11 mouse cellular contexts compared by ENCODE assay signal in genomic region chr2:130058149-130058548, GRCm38 (mm10). TPM values are rescaled to one million over a fixed set of nuclear protein-coding genes. Genes with fewer than 3 reads are reported as not detected.
DNase-seq lines count a peak whose midpoint lies in the region; ATAC-seq and TF ChIP-seq lines count a peak whose summit lies in the region.
"Had no signal": no experiment of that assay in that cellular context is flagged by ENCODE, and none has a peak within 500 bp of the region (broad histone marks: within the 10 kb centered on the region; RNA-seq: fewer than 3 reads in every experiment).

No protein-coding gene starts in this region.

- no peak for TF ChIP-seq EP300 in heart, postnatal 0 days (IDR thresholded peaks at IDR 0.05; ENCODE audit: low read depth)

- DNase-seq in heart, postnatal 0 days (ENCODE audit: low spot score) = peak; percentile 68
- DNase-seq in heart, embryonic 10.5 days (ENCODE audit: low spot score) = no peak
- peak; percentile 80 for DNase-seq in midbrain, embryonic 14.5 days
- peak; percentile 41 for DNase-seq in embryo, embryonic 11 days
- DNase-seq in telencephalon, adult 2 months (ENCODE audit: low read depth, low spot score) = peak; percentile 68
- DNase-seq in heart, postnatal 4 days = no peak
- no peak for DNase-seq in left cerebral cortex, postnatal 36 days (ENCODE audit: low spot score in 2 of 2)
- DNase-seq: adrenal gland, postnatal 10 days had no signal

- no peaks in the 10 kb centered on the region for H3K36me3 ChIP-seq in heart, postnatal 0 days (replicated peaks; ENCODE audit: control insufficient read depth, insufficient read depth, low read length)
- no peaks in the 10 kb centered on the region for H3K36me3 ChIP-seq in heart, embryonic 10.5 days
- no peaks in the 10 kb centered on the region for H3K36me3 ChIP-seq in midbrain, embryonic 14.5 days (ENCODE audit: control insufficient read depth, insufficient read depth, low read length)
- no peaks in the 10 kb centered on the region for H3K36me3 ChIP-seq in midbrain, embryonic 15.5 days (replicated peaks)

- no peak for ATAC-seq in heart, postnatal 0 days (ENCODE audit: insufficient read depth, low read depth)
- ATAC-seq in midbrain, embryonic 14.5 days (ENCODE audit: low FRiP score, low TSS enrichment) = no peak
- no peak; the same call in 1 of the 2 replicates for ATAC-seq in midbrain, embryonic 15.5 days (replicated peaks)

- no peaks in the 10 kb centered on the region for H3K4me1 ChIP-seq in heart, postnatal 0 days (ENCODE audit: control insufficient read depth, insufficient read depth)
- H3K4me1 ChIP-seq in heart, embryonic 10.5 days = no peaks in the 10 kb centered on the region
- no peaks in the 10 kb centered on the region for H3K4me1 ChIP-seq in midbrain, embryonic 14.5 days (ENCODE audit: control insufficient read depth, insufficient read depth, low read length)
- H3K4me1 ChIP-seq in midbrain, embryonic 15.5 days = no peaks in the 10 kb centered on the region

- H3K9ac ChIP-seq in heart, postnatal 0 days (replicated peaks; ENCODE audit: low read depth, low read length) = no peak overlapping the region
- H3K9ac ChIP-seq in midbrain, embryonic 14.5 days (replicated peaks; ENCODE audit: low read length) = no peak overlapping the region
- no peak overlapping the region for H3K9ac ChIP-seq in midbrain, embryonic 15.5 days

- TF ChIP-seq CTCF in heart, postnatal 0 days (IDR thresholded peaks at IDR 0.05; ENCODE audit: low read depth) = peak; percentile 68

- H3K9me3 ChIP-seq in heart, postnatal 0 days (replicated peaks; ENCODE audit: control insufficient read depth, low read length) = no peaks in the 10 kb centered on the region; the same call in 1 of the 2 replicates
- no peaks in the 10 kb centered on the region for H3K9me3 ChIP-seq in heart, embryonic 10.5 days
- H3K9me3 ChIP-seq in midbrain, embryonic 14.5 days (ENCODE audit: control insufficient read depth, low read length) = no peaks in the 10 kb centered on the region
- no peaks in the 10 kb centered on the region for H3K9me3 ChIP-seq in midbrain, embryonic 15.5 days

- intact Hi-C loops in left cerebral cortex, postnatal 36 days (cut with DNase I) = loop anchor here (1.0 to 10.0 kb wide), 2 partner anchors 153 to 383 kb away; no protein-coding TSS in a partner anchor

- 38% methylated on average over 1 of the region's 1 CpGs for WGBS in heart, postnatal 0 days
- WGBS in heart, embryonic 10.5 days = 46% methylated on average over 1 of the region's 1 CpGs
- 54% methylated on average over 1 of the region's 1 CpGs for WGBS in midbrain, embryonic 14.5 days
- WGBS in midbrain, embryonic 15.5 days = 48% methylated on average over 1 of the region's 1 CpGs

- no peaks in the 10 kb centered on the region for H3K27me3 ChIP-seq in heart, postnatal 0 days (ENCODE audit: control insufficient read depth, insufficient read depth, low read length)
- H3K27me3 ChIP-seq in heart, embryonic 10.5 days (ENCODE audit: insufficient read depth, poor library complexity, severe bottlenecking) = no peaks in the 10 kb centered on the region
- no peaks in the 10 kb centered on the region for H3K27me3 ChIP-seq in midbrain, embryonic 14.5 days (ENCODE audit: control insufficient read depth, insufficient read depth, low read length)
- no peaks in the 10 kb centered on the region for H3K27me3 ChIP-seq in midbrain, embryonic 15.5 days (replicated peaks)

- H3K4me2 ChIP-seq in heart, postnatal 0 days (ENCODE audit: low read depth, low read length) = no peak overlapping the region
- no peak overlapping the region for H3K4me2 ChIP-seq in midbrain, embryonic 14.5 days (ENCODE audit: low read length)
- no peak overlapping the region for H3K4me2 ChIP-seq in midbrain, embryonic 15.5 days

- no peak overlapping the region for H3K27ac ChIP-seq in heart, postnatal 0 days (ENCODE audit: low read depth)
- no peak overlapping the region for H3K27ac ChIP-seq in heart, embryonic 10.5 days
- H3K27ac ChIP-seq in midbrain, embryonic 14.5 days (replicated peaks; ENCODE audit: low read depth, low read length) = no peak overlapping the region
- H3K27ac ChIP-seq in midbrain, embryonic 15.5 days = no peak overlapping the region

- H3K4me3 ChIP-seq in heart, postnatal 0 days (ENCODE audit: low read depth, low read length) = no peak overlapping the region
- H3K4me3 ChIP-seq in heart, embryonic 10.5 days = no peak overlapping the region
- H3K4me3 ChIP-seq in midbrain, embryonic 14.5 days (replicated peaks; ENCODE audit: low read depth, low read length) = no peak overlapping the region
- no peak overlapping the region for H3K4me3 ChIP-seq in midbrain, embryonic 15.5 days

RNA-seq across cellular contexts. Expression of gene Tgm3, which starts 46.0 kb away (rescaled TPM):
- 1.1 TPM in 1 of 2 replicates, not detected in the other for total RNA-seq in heart, postnatal 0 days (2014; rRNA removed; ENCODE audit: low replicate concordance)
- not detected in 2 replicates for polyA plus RNA-seq in heart, postnatal 0 days (2015; fragmentation: Nextera tagmentation; extraction: Ambion mirVana)
- polyA plus RNA-seq in heart, embryonic 10.5 days (2016; fragmentation: Nextera tagmentation; extraction: Ambion mirVana) = not detected in 2 replicates
- polyA plus RNA-seq in midbrain, embryonic 14.5 days (2014; fragmentation: Nextera tagmentation; extraction: Ambion mirVana) = 0.08 TPM in 1 of 2 replicates, not detected in the other
- polyA plus RNA-seq in midbrain, embryonic 15.5 days (2015; fragmentation: Nextera tagmentation; extraction: Ambion mirVana) = 0.04 TPM in 1 of 2 replicates, not detected in the other
- total RNA-seq in heart, postnatal 4 days (2021) = under 1 TPM; 0.10 to 0.11 TPM
- total RNA-seq in left cerebral cortex, postnatal 36 days (2021) = 1 to 10 TPM; 3.6 to 4.4 TPM

RNA-seq across cellular contexts. Expression of gene Tgm6, which starts 54.1 kb away (rescaled TPM):
- not detected in 2 replicates for total RNA-seq in heart, postnatal 0 days (2014; rRNA removed; ENCODE audit: low replicate concordance)
- not detected in 2 replicates for polyA plus RNA-seq in heart, postnatal 0 days (2015; fragmentation: Nextera tagmentation; extraction: Ambion mirVana)
- polyA plus RNA-seq in heart, embryonic 10.5 days (2016; fragmentation: Nextera tagmentation; extraction: Ambion mirVana) = not detected in 2 replicates
- polyA plus RNA-seq in midbrain, embryonic 14.5 days (2014; fragmentation: Nextera tagmentation; extraction: Ambion mirVana) = 0.30 and 0.57 TPM in 2 replicates
- polyA plus RNA-seq in midbrain, embryonic 15.5 days (2015; fragmentation: Nextera tagmentation; extraction: Ambion mirVana) = 0.48 and 0.98 TPM in 2 replicates
- not detected for total RNA-seq in heart, postnatal 4 days (2021)
- under 1 TPM; 0.14 to 0.15 TPM for total RNA-seq in left cerebral cortex, postnatal 36 days (2021)
- total RNA-seq: adrenal gland, postnatal 10 days; gastrocnemius, postnatal 4 days had no signal
- polyA plus RNA-seq: limb, embryonic 11.5 days had no signal

Comparison
In these comparisons a context has a peak if more than half of its experiments do, and no peak if none do; other contexts are left out.
1. DNase-seq: peak in heart, postnatal 0 days (single experiment), midbrain, embryonic 14.5 days (single experiment), embryo, embryonic 11 days (single experiment) and telencephalon, adult 2 months (single experiment); none in heart, embryonic 10.5 days (single experiment), heart, postnatal 4 days (single experiment) and left cerebral cortex, postnatal 36 days (0 of 2).